Mouse (Mus musculus): Measurements from ENCODE around the gene Rassf3.

DNA sequence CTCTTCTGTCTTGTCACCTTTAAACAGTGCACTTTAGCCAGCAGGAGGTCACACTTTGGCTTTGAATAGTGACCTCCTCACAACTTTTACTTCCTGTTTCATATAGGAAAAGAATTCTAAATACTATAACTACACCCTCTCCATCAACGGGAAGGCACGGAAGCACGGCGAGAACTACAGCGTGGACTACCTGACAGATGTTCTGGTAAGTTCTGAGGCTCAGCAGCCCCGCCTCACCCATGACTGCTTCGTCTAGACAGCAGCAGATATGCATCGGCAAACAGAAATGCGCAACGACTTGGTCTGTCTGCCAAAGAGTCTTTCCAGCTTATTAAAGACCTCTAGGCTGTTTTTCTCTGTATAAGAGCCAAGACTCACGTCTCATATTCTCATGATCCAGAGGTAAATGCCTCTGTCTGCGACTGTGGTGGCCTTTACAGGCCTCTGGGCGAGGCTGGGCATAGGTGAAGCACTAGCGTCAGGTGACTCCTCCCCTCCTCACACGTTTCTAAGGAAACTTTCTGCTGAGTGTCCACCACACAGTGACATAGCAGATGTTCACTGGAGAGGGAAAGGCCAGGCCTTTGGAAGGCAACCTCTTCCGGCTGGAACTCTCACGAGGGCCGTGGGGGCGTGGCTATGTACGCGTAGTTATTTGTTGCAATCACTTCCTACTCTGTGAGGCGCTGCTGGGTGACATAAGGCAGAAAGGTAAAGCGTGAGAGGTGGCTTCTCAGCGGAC is 99.4 kb downstream of the Rassf3 start:
- TF ChIP-seq CTCF (IDR thresholded peaks at IDR 0.05; ENCODE audit: borderline replicate concordance, control insufficient read depth, extremely low read depth, insufficient read depth, low read length, poor library complexity), result no peak
- TF ChIP-seq POLR2A (IDR thresholded peaks at IDR 0.05; ENCODE audit: control insufficient read depth, extremely low read depth, insufficient read depth, low read length, poor library complexity), result no peak

Data from thymus, adult 2 months (tissue).